Mouse (Mus musculus) heart, embryonic 16.5 days (tissue): Measurements from ENCODE around the gene Mboat1. TPM values are rescaled to one million over a fixed set of nuclear protein-coding genes. Genes with fewer than 3 reads are reported as not detected.
A peak's percentile ranks its signal among the peaks of the same experiment; 100 is the strongest.

Experiments used
- ATAC-seq: fragments of 200-750 bp; cut with Nextera tagmentation; replicated peaks from 2 replicates; pipeline ENCODE4 v1.8.0; 2017; ENCODE audit warnings: moderate number of reproducible peaks; ENCODE audit not compliant: insufficient read depth, low FRiP score; ENCODE audit errors: extremely low read depth
- H3K27ac ChIP-seq: fragments of 300-500 bp; sonication (generic); 2 replicates; pipeline ENCODE4 v1.5.1; 2014; ENCODE audit warnings: mild to moderate bottlenecking, low read length, control low read depth, moderate library complexity
- H3K27me3 ChIP-seq: fragments of 300-500 bp; sonication (generic); 2 replicates; pipeline ENCODE4 v1.6.1; 2014; ENCODE audit warnings: low read length, mixed read lengths; ENCODE audit not compliant: control insufficient read depth, insufficient read depth
- H3K36me3 ChIP-seq: fragments of 300-500 bp; sonication (generic); 2 replicates; pipeline ENCODE4 v1.6.1; 2014; ENCODE audit not compliant: control insufficient read depth, insufficient read depth
- H3K4me1 ChIP-seq: fragments of 300-500 bp; sonication (generic); 2 replicates; pipeline ENCODE4 v1.6.1; 2014; ENCODE audit warnings: low read length, mixed read lengths; ENCODE audit not compliant: control insufficient read depth, insufficient read depth
- H3K4me2 ChIP-seq: fragments of 300-500 bp; sonication (generic); 2 replicates; pipeline ENCODE4 v1.6.1; 2014; ENCODE audit warnings: low read depth, mild to moderate bottlenecking, control low read depth, low read length
- H3K4me3 ChIP-seq: fragments of 300-500 bp; sonication (generic); 2 replicates; pipeline ENCODE4 v1.5.1; 2014; ENCODE audit warnings: mild to moderate bottlenecking, control low read depth, low read length
- H3K9ac ChIP-seq: fragments of 300-500 bp; sonication (generic); 2 replicates; pipeline ENCODE4 v1.6.1; 2014; ENCODE audit warnings: low read length, control low read depth
- H3K9me3 ChIP-seq: fragments of 300-500 bp; sonication (generic); replicated peaks from 2 replicates; pipeline ENCODE4 v1.6.1; 2016; ENCODE audit warnings: low read length; ENCODE audit not compliant: control insufficient read depth
- WGBS: fragments of 180-500 bp; shearing (Covaris S2); extraction: QIAGEN DNeasy Blood & Tissue Kit; methylation state at CpG from one replicate; pipeline ENCODE4 v1.1.7; 2014; 5-methylcytosine and 5-hydroxymethylcytosine counted together
- polyA plus RNA-seq: library from polyadenylated mRNA; unstranded; fragments of >200 nt; fragmentation: Nextera tagmentation; extraction: Ambion mirVana; gene quantifications from 2 replicates; pipeline ENCODE4 v1.2.1, GENCODE M21; 2015

The Mboat1 gene
- 4.0 and 4.1 TPM in 2 replicates for polyA plus RNA-seq

- peaks cover 6% of the 10 kb centered on the region; the same call in 1 of the 2 replicates for H3K27me3 ChIP-seq
- H3K4me2 ChIP-seq, result peak within 1 kb of the TSS; percentile 93
- ATAC-seq, result peak; percentile 89
- H3K9ac ChIP-seq, result peak within 1 kb of the TSS; percentile 75
- no peak within 1 kb of the TSS for H3K27ac ChIP-seq
- WGBS, result under 1% methylated on average over 54 of the region's 55 CpGs
- H3K4me1 ChIP-seq, result no peaks in the 10 kb centered on the region
- H3K4me3 ChIP-seq, result peak within 1 kb of the TSS; percentile 72
- no peaks in the 10 kb centered on the region for H3K9me3 ChIP-seq
- no peaks in the 10 kb centered on the region for H3K36me3 ChIP-seq
Measured at GRCm38 (mm10) chr13:30136243-30136922, at the start of gene Mboat1. Gene Mboat1 (plus strand): TSS chr13:30136489.

GRCm38 (mm10) chr13:30093086-30093485 lies 43.2 kb upstream of the Mboat1 start:
- Histone ChIP-seq H3K4me2 (no peak overlapping the region), H3K9me3 (peaks cover 4% of the 10 kb centered on the region), H3K36me3 (no peaks in the 10 kb centered on the region), H3K4me3 (no peak overlapping the region), H3K27ac (no peak overlapping the region), H3K4me1 (no peaks in the 10 kb centered on the region; the same call in 1 of the 2 replicates), H3K9ac (no peak overlapping the region), H3K27me3 (no peaks in the 10 kb centered on the region)
- 49% methylated on average over 2 of the region's 2 CpGs for WGBS
- no peak for ATAC-seq

GRCm38 (mm10) chr13:30095851-30096250 lies 40.4 kb upstream of the Mboat1 start:
- Histone ChIP-seq H3K4me1 (no peaks in the 10 kb centered on the region; the same call in 1 of the 2 replicates), H3K9me3 (no peaks in the 10 kb centered on the region; the same call in 1 of the 2 replicates), H3K4me2 (no peak overlapping the region), H3K36me3 (no peaks in the 10 kb centered on the region), H3K27ac (no peak overlapping the region), H3K4me3 (no peak overlapping the region), H3K9ac (no peak overlapping the region), H3K27me3 (no peaks in the 10 kb centered on the region)
- no peak for ATAC-seq
- WGBS, result 63% methylated on average over 4 of the region's 4 CpGs

GRCm38 (mm10) chr13:30096536-30096935 lies 39.8 kb upstream of the Mboat1 start:
- Histone ChIP-seq H3K9me3 (no peaks in the 10 kb centered on the region; the same call in 1 of the 2 replicates), H3K4me3 (no peak overlapping the region), H3K9ac (no peak overlapping the region), H3K4me2 (no peak overlapping the region), H3K27me3 (no peaks in the 10 kb centered on the region), H3K27ac (no peak overlapping the region), H3K4me1 (no peaks in the 10 kb centered on the region; the same call in 1 of the 2 replicates), H3K36me3 (no peaks in the 10 kb centered on the region)
- WGBS, result 42% methylated on average over 4 of the region's 4 CpGs
- no peak for ATAC-seq

GRCm38 (mm10) chr13:30109001-30109600 lies 27.2 kb upstream of the Mboat1 start:
- no peaks in the 10 kb centered on the region for H3K36me3 ChIP-seq
- no peaks in the 10 kb centered on the region for H3K27me3 ChIP-seq
- H3K4me3 ChIP-seq, result no peak overlapping the region
- no peak overlapping the region for H3K4me2 ChIP-seq
- H3K9ac ChIP-seq, result no peak overlapping the region
- H3K9me3 ChIP-seq, result no peaks in the 10 kb centered on the region
- H3K27ac ChIP-seq, result no peak overlapping the region
- no peak for ATAC-seq
- WGBS, result 72% methylated on average over 4 of the region's 4 CpGs
- H3K4me1 ChIP-seq, result no peaks in the 10 kb centered on the region

GRCm38 (mm10) chr13:30115792-30116191 lies 20.5 kb upstream of the Mboat1 start:
- no peaks in the 10 kb centered on the region for H3K27me3 ChIP-seq
- no peak overlapping the region for H3K4me3 ChIP-seq
- ATAC-seq, result no peak
- H3K4me1 ChIP-seq, result no peaks in the 10 kb centered on the region
- H3K27ac ChIP-seq, result no peak overlapping the region
- H3K9ac ChIP-seq, result no peak overlapping the region
- H3K9me3 ChIP-seq, result no peaks in the 10 kb centered on the region
- WGBS, result 80% methylated on average over 5 of the region's 5 CpGs
- no peak overlapping the region for H3K4me2 ChIP-seq
- no peaks in the 10 kb centered on the region for H3K36me3 ChIP-seq

- no peak for ATAC-seq
- Histone ChIP-seq H3K27ac (no peak overlapping the region), H3K4me3 (peak overlapping the region; percentile 72), H3K4me2 (peak overlapping the region; percentile 93), H3K27me3 (peaks cover 6% of the 10 kb centered on the region; the same call in 1 of the 2 replicates), H3K9ac (peak overlapping the region; percentile 75), H3K4me1 (no peaks in the 10 kb centered on the region), H3K9me3 (no peaks in the 10 kb centered on the region), H3K36me3 (no peaks in the 10 kb centered on the region)
- 36% methylated on average over 13 of the region's 13 CpGs for WGBS
Measured at GRCm38 (mm10) chr13:30136923-30137629, 787 bp downstream of the Mboat1 start.

- Histone ChIP-seq H3K27me3 (peaks cover 6% of the 10 kb centered on the region; the same call in 1 of the 2 replicates), H3K9ac (no peak overlapping the region), H3K4me3 (no peak overlapping the region), H3K4me2 (no peak overlapping the region), H3K4me1 (no peaks in the 10 kb centered on the region), H3K9me3 (no peaks in the 10 kb centered on the region), H3K27ac (no peak overlapping the region), H3K36me3 (no peaks in the 10 kb centered on the region)
- ATAC-seq, result no peak
- WGBS, result 86% methylated on average over 6 of the region's 6 CpGs
Measured at GRCm38 (mm10) chr13:30137951-30138350, 1.7 kb downstream of the Mboat1 start.

- 83% methylated on average over 5 of the region's 5 CpGs for WGBS
- H3K9me3 ChIP-seq, result no peaks in the 10 kb centered on the region
- no peaks in the 10 kb centered on the region for H3K4me1 ChIP-seq
- no peak overlapping the region for H3K9ac ChIP-seq
- no peak for ATAC-seq
- no peak overlapping the region for H3K4me2 ChIP-seq
- no peaks in the 10 kb centered on the region for H3K36me3 ChIP-seq
- H3K4me3 ChIP-seq, result no peak overlapping the region
- H3K27ac ChIP-seq, result no peak overlapping the region
- H3K27me3 ChIP-seq, result peaks cover 2% of the 10 kb centered on the region; the same call in 1 of the 2 replicates
Measured at GRCm38 (mm10) chr13:30140149-30140548, 3.9 kb downstream of the Mboat1 start.
